Mouse (Mus musculus): ENCODE results near the gene Hs3st2.
"Not testable (repeated sequence)": the region's sequence is repeated elsewhere in the genome, so short reads cannot be mapped to it uniquely, and the experiment has no call there.

Gene Hs3st2

DNA sequence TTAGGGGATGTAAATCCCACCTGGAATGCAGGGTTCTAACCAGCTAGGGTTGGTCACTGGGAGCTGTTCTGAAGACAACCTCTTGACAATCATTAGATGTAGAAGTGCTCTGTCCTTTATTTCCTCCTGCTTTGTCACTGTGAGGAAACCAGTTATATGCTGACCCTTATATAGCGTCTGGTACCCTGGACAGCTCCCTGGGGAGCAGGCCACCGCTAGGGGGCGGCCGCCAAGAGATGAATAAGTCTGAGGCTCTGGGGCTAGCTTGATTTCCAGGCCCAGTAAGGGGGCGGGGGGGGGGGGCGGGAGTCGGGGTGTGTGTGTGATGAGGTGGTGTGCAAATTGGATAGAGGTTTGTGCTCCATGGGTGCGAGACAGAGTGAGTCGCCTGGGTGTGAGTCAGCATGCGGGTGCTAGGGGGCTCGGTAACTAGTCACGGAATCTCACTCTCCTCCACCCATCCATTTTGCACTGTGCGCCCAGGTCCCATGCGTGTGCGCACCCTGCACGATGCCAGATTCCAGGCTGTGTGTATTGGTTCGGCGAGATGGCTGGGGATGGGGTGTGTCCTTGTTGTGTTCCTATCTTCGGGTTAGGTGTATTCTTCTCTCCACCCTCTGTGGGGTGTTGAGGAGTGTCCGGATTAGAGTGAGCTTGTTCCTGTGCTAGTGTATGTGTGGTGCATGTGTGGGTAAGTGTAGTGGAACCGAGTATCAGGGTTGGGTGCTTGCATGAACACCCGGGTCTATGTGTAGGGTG lies at the start of gene Hs3st2:
Hs3st2 (plus strand) TSS at position 635 of the 759 bp plus-strand sequence.
- peak; percentile 39 for DNase-seq (ENCODE audit: low read depth)

DNA sequence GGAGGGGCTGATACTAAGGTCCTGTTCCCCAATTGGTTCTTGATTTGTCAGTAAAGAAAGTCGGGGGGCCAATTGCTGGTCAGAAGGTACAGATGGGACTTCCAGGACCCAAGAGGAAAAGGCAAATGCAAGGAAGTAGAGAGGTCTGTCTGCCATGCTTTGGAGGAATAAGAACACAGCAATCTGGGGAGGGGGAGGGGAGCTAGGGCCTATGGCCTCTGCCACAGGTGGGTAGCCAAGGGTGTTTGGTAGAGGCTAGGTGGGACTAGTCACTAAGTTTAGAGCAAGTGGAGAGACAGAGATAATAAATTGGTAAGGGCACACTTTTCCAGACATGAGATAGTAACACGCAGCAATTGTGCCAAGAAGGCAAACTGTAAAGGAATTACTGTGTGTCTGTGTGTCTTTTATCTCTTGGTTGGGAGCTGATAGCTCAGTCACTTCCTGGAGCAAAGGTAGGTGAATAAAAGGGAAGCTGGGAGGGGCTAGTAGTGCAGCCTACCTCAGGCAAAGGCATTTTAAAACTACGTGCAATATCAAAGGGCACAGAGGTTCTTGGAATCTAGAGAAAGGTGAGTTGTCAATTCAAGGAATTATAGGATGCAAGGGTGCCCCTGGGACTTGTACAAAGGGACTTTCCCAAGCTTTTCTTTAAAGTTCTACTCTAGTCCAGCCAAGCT lies 43.2 kb upstream of the Hs3st2 start:
- DNase-seq (ENCODE audit: low read depth) = no peak

GRCm38 (mm10) chr7:121351688-121352087 lies 40.0 kb upstream of the Hs3st2 start:
- no peak for DNase-seq (ENCODE audit: low read depth)

- not testable (repeated sequence) for DNase-seq (ENCODE audit: low read depth)
These were observed 30.2 kb upstream of the Hs3st2 start for GRCm38 (mm10) chr7:121361448-121361847.

DNA sequence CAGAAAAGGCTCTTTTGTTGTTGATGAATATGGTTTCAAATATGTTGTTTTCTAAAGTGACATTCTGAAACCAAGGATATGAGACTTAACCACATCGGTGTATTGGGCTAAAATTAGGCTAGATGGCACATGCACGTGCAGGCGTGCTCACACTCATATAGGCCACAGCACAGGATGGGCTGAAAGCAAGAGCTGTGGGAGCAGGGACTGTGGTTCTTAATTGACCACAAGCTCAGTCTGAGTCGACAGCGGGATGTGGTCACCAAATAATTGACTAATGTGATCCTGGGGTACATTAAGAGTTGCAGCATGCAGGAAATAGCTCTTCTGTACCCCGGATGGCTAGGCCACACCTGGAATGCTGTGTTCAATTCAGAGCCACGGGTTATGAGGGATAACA lies 26.1 kb upstream of the Hs3st2 start:
- no peak for DNase-seq (ENCODE audit: low read depth)

DNA sequence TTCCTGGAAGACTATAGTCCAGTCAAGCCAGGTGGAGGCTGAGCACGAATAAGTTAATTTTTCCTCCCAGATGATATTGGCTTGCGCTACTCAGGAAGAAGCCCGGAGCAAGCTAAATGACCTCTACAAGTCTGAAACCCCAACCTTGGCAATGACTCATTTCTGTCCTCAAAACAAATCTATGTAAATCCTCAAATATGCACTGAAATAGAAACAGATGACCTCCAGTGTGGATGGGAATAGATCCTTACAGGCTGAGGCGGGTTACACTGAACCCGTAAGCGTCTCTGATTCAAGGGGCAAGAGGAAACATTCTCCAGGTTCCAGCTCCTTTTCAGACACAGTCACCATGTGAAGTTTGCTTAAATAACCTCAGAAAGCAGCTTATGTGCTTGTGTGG lies 24.5 kb upstream of the Hs3st2 start:
- no peak for DNase-seq (ENCODE audit: low read depth)

DNA sequence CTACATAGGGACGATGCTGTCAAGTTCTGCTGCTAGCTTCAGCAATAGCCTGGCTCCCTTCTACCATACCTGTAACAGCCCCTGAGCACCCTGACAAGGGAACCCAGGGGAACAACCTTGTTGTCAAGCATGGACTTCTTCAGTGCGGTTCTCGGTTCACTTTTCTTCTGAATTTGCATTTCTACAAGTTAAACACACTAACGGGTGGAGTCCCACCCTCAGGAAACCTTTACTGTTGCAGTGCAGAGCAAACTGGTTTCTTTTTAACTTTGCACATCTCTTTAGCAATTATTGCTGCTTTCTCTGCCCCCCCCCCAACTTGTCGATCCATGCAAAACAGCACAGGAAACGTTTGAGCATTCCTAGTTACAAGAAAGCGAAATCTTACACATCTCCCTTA lies 19.7 kb upstream of the Hs3st2 start:
- DNase-seq (ENCODE audit: low read depth) = no peak

- DNase-seq (ENCODE audit: low read depth) = no peak
These were observed 16.2 kb upstream of the Hs3st2 start for GRCm38 (mm10) chr7:121375456-121375855.

- DNase-seq (ENCODE audit: low read depth) = no peak
These were observed 12.7 kb upstream of the Hs3st2 start for GRCm38 (mm10) chr7:121378942-121379341.

- DNase-seq (ENCODE audit: low read depth) = peak; percentile 7
These were observed 503 bp downstream of the Hs3st2 start for GRCm38 (mm10) chr7:121391984-121392739.

DNA sequence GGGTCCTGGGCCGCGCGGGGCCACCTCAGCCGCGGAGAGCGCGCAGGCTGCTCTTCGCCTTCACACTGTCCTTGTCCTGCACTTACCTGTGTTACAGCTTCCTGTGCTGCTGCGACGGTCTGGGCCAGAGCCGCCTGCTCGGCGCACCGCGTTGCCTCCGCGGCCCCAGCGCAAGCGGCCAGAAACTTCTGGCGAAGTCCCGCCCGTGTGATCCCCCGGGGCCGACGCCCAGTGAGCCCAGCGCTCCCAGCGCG lies 1.0 kb downstream of the Hs3st2 start:
- DNase-seq (ENCODE audit: low read depth) = no peak

DNA sequence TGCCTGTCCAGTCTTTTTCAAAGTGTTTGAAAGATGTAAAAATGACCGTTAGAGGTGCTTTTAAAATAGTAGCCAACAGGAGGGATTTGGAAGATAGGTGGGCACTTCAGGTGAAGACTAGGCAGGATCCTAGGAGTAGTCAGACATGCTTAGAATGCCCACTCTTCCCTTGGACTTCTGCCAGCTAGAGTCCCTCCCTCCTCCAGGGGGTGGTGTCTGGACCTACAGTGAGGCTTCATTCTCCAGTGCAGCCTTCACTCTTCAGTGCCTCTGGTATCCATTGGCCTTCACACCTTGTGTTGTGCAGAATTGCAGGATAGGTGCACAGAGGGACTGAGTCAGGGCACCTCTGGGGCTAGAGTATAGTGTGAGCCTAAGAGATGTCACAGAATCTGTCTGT lies 2.2 kb downstream of the Hs3st2 start:
- no peak for DNase-seq (ENCODE audit: low read depth)

DNA sequence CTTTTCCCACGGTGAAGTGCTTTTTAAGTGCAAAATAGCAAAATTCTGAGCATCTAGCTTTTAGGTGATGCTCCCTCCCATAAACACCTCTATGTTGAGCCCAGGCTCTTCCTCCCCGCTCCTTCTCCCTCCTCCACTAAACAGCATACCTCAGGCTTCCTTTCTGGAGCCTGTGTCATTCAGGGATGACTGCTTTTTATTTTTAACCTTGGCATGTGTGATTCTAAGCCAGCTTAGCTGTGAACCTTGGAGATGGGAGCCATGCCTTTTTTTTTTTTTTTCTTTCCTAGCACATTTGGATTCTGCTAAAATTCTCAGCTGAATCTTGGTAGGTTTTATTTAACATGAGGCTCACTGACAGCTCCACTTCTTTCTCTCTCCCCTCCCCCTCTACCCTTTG lies 3.2 kb downstream of the Hs3st2 start:
- no peak for DNase-seq (ENCODE audit: low read depth)

- DNase-seq (ENCODE audit: low read depth) = no peak
These were observed 19.3 kb downstream of the Hs3st2 start for GRCm38 (mm10) chr7:121410716-121411506.

- DNase-seq (ENCODE audit: low read depth) = no peak
These were observed 19.8 kb downstream of the Hs3st2 start for GRCm38 (mm10) chr7:121411507-121411898.

GRCm38 (mm10) chr7:121436884-121437283 lies 45.2 kb downstream of the Hs3st2 start:
- no peak for DNase-seq (ENCODE audit: low read depth)

GRCm38 (mm10) chr7:121441186-121441585 lies 49.5 kb downstream of the Hs3st2 start:
- no peak for DNase-seq (ENCODE audit: low read depth)

DNA sequence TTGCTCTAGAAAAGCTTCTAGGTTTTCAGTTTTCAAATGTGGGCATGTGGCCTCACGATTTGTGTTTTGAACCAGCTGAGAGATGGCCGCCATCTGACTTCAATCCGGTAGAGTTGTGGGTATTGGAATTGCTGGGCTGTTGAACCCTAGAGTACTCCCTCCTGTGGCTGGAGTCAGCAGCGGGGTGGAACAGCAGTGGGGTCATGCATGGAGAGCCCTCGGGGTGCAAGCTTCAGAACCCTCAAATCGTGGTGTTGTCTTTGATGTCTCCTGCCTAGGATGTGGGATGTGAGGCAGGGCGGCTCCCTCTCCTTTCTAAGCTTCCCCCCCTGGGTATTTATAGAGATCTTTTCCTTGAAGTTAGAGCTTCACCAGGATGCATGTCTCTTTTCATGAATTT lies 52.7 kb downstream of the Hs3st2 start:
- DNase-seq (ENCODE audit: low read depth) = no peak

DNA sequence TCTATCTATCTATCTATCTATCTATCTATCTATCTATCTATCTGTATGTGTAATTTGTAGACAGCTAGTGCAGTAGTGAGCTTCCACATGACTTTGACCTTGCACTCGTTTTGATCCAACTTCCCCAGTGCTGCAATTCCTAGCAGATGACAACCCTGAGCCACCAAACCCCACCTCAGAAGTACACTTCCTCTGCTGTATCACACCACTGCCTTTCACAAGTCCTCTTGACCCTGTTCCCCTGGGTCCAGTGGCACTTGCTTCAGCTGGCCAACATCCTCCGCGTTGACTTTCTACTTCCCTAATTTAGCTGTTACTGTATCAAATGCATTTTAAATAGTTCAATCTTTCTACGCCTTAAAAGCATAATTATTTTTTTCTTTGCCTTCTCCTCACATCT lies 54.6 kb downstream of the Hs3st2 start:
- peak; percentile 10 for DNase-seq (ENCODE audit: low read depth)

GRCm38 (mm10) chr7:121450951-121451843 lies 59.5 kb downstream of the Hs3st2 start:
- no peak for DNase-seq (ENCODE audit: low read depth)

DNA sequence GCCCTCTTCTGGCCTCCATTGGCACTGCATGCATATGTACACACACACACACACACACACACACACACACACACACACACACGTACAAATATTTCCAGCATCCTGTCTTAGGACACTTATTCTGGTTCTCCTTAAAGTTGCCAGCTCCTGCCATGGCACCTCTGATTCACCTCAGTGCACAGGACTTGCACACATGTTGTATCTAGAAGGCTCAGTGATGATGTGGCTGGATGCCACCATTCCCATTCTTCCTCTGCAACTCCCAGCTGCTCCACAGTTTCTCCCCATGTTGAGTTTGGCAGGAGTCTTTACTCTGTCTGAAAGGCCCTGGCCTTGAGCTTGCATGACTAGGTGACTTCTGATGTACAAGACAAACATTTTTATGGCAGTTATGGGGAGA lies 65.1 kb downstream of the Hs3st2 start:
- no peak for DNase-seq (ENCODE audit: low read depth)

Measured in c-Kit-positive CD71-negative TER-119-negative erythroid progenitor cells, embryonic 14.5 days (primary cell).